Mouse (Mus musculus): ENCODE measurements around the gene Spred3. TPM values are rescaled to one million over a fixed set of nuclear protein-coding genes. Genes with fewer than 3 reads are reported as not detected.
"Not testable (repeated sequence)": the region's sequence is repeated elsewhere in the genome, so short reads cannot be mapped to it uniquely, and the experiment has no call there.

The Spred3 gene
- total and polyA plus RNA-seq, 3 experiments, result 1.6 to 6.6 (median 3.3) TPM

GRCm38 (mm10) chr7:29141416-29141815 lies 28.8 kb downstream of the Spred3 start:
- Histone ChIP-seq H3K9ac (ENCODE audit: insufficient read depth, low read depth) (no peak overlapping the region), H3K27me3 (replicated peaks) (peaks cover 2% of the 10 kb centered on the region), H3K4me1 (ENCODE audit: control insufficient read depth in 1 of 2, insufficient read depth in 2 of 2) (peaks cover 12 to 40% of the 10 kb centered on the region in 2 experiments), H3K4me2 (ENCODE audit: insufficient read depth, low read depth, poor library complexity, severe bottlenecking) (no peak overlapping the region), H3K27ac (ENCODE audit: insufficient read depth, low read depth) (no peak overlapping the region), H3K4me3 (replicated peaks in 1 of 3; ENCODE audit: low read depth in 2 of 3, low read length in 2 of 3, poor library complexity in 1 of 3) (no peak overlapping the region), H3K79me2 (replicated peaks; ENCODE audit: control insufficient read depth, extremely low read depth, insufficient read depth, poor library complexity, severe bottlenecking) (no peaks in the 10 kb centered on the region), H3K9me3 (replicated peaks; ENCODE audit: low read length) (no peaks in the 10 kb centered on the region), H3K36me3 (replicated peaks in 1 of 2; ENCODE audit: control insufficient read depth in 1 of 2, insufficient read depth in 1 of 2, low read length in 1 of 2) (peaks cover 0 to 8% of the 10 kb centered on the region in 2 experiments)
- in situ Hi-C loops (cut with MboI; ENCODE audit: low pct_ligation_motif_present, low pct_unique_long_range_greater_than_20kb, low sequenced_read_pairs) (no loop called here), dilution Hi-C loops (cut with MboI; ENCODE audit: extremely low pct_ligation_motif_present, extremely low pct_unique_long_range_greater_than_20kb, low sequenced_read_pairs) (no loop called here)
- DNase-seq (ENCODE audit: extremely low read depth), result peak; percentile 81
- peak; percentile 66 for TF ChIP-seq BHLHE40 (IDR thresholded peaks at IDR 0.05; ENCODE audit: low read depth, low read length)
- TF ChIP-seq ZKSCAN1 (IDR thresholded peaks at IDR 0.05; ENCODE audit: borderline replicate concordance, low read depth, low read length), result no peak
- TF ChIP-seq TCF12 (IDR thresholded peaks at IDR 0.05; ENCODE audit: low read depth, low read length), result peak; percentile 43; the same call in 1 of the 2 replicates
- peak; percentile 40; the same call in 1 of the 2 replicates for TF ChIP-seq EP300 (IDR thresholded peaks at IDR 0.05; ENCODE audit: low read length)
- peak; percentile 47; the same call in 1 of the 2 replicates for TF ChIP-seq ELF1 (IDR thresholded peaks at IDR 0.05; ENCODE audit: low read depth, low read length)
- TF ChIP-seq IRF4 (IDR thresholded peaks at IDR 0.05; ENCODE audit: low read depth, low read length), result peak; percentile 64; the same call in 1 of the 2 replicates
- TF ChIP-seq MAZ (IDR thresholded peaks at IDR 0.05; ENCODE audit: low read depth, low read length), result no peak
- TF ChIP-seq ETS1 (conservative IDR thresholded peaks at IDR 0.05; ENCODE audit: low read depth, low read length), result peak; percentile 57

DNA sequence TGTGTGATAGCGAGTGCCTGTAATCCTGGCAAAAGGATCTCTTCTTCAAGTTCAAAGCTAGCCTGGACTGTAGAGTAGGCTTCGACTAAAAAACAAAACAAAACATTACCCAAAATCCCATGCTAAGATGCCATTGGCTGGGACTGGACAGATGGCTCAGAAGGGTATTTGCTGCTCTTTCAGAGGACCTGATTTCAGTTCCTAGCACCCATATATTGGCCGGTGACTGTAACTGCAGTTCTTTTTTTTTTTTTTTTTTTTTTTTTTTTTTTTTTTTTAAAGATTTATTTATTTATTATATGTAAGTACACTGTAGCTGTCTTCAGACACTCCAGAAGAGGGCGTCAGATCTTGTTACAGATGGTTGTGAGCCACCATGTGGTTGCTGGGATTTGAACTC lies 31.0 kb downstream of the Spred3 start:
- H3K9ac ChIP-seq (ENCODE audit: insufficient read depth, low read depth); H3K9me3 ChIP-seq (replicated peaks; ENCODE audit: low read length); H3K4me3 ChIP-seq (replicated peaks in 1 of 3; ENCODE audit: low read depth in 2 of 3, low read length in 2 of 3, poor library complexity in 1 of 3); DNase-seq (ENCODE audit: extremely low read depth); H3K27ac ChIP-seq (ENCODE audit: insufficient read depth, low read depth); in situ Hi-C loops (cut with MboI; ENCODE audit: low pct_ligation_motif_present, low pct_unique_long_range_greater_than_20kb, low sequenced_read_pairs); dilution Hi-C loops (cut with MboI; ENCODE audit: extremely low pct_ligation_motif_present, extremely low pct_unique_long_range_greater_than_20kb, low sequenced_read_pairs); H3K79me2 ChIP-seq (replicated peaks; ENCODE audit: control insufficient read depth, extremely low read depth, insufficient read depth, poor library complexity, severe bottlenecking); H3K36me3 ChIP-seq (replicated peaks in 1 of 2; ENCODE audit: control insufficient read depth in 1 of 2, insufficient read depth in 1 of 2, low read length in 1 of 2); H3K4me2 ChIP-seq (ENCODE audit: insufficient read depth, low read depth, poor library complexity, severe bottlenecking); H3K27me3 ChIP-seq (replicated peaks): not testable (repeated sequence)
- TF ChIP-seq ZNF384 (IDR thresholded peaks at IDR 0.05; ENCODE audit: low read depth, low read length), result peak; percentile 54
- H3K4me1 ChIP-seq (ENCODE audit: control insufficient read depth in 1 of 2, insufficient read depth in 2 of 2), result peaks cover 12 to 49% of the 10 kb centered on the region in 2 experiments

DNA sequence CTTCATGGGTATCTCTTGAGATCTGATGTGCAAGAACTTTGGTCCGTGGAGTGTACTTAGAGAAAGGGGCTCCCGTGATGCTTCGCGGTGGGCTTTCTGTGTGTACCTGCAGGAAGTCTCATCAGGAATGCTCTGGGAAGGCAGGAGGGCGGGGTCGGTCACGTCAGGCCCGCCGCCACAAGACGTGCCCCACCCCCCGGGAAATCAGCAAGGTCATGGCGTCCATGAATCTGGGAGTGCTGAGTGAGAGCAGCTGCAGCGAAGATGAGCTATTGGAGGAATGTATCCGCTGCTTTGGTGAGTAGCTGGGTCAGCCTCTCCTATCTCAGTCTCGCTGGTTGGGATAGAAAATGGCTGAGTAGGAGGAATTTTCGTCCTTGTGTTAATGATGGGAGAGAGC lies 32.8 kb downstream of the Spred3 start:
- Histone ChIP-seq H3K27me3 (replicated peaks) (peaks cover 2% of the 10 kb centered on the region), H3K4me1 (ENCODE audit: control insufficient read depth in 1 of 2, insufficient read depth in 2 of 2) (peaks cover 6 to 43% of the 10 kb centered on the region in 2 experiments), H3K9me3 (replicated peaks; ENCODE audit: low read length) (no peaks in the 10 kb centered on the region), H3K4me3 (replicated peaks in 1 of 3; ENCODE audit: low read depth in 2 of 3, low read length in 2 of 3, poor library complexity in 1 of 3) (no peak overlapping the region), H3K9ac (ENCODE audit: insufficient read depth, low read depth) (no peak overlapping the region), H3K36me3 (replicated peaks in 1 of 2; ENCODE audit: control insufficient read depth in 1 of 2, insufficient read depth in 1 of 2, low read length in 1 of 2) (peaks cover 0 to 3% of the 10 kb centered on the region in 2 experiments), H3K79me2 (replicated peaks; ENCODE audit: control insufficient read depth, extremely low read depth, insufficient read depth, poor library complexity, severe bottlenecking) (no peaks in the 10 kb centered on the region), H3K4me2 (ENCODE audit: insufficient read depth, low read depth, poor library complexity, severe bottlenecking) (no peak overlapping the region), H3K27ac (ENCODE audit: insufficient read depth, low read depth) (no peak overlapping the region)
- TF ChIP-seq POLR2A (IDR thresholded peaks at IDR 0.05; ENCODE audit: low read depth, low read length) (no peak), TBP (conservative IDR thresholded peaks at IDR 0.05; ENCODE audit: low read depth, low read length) (no peak), CHD2 (IDR thresholded peaks at IDR 0.05; ENCODE audit: low read length) (no peak), ZKSCAN1 (IDR thresholded peaks at IDR 0.05; ENCODE audit: borderline replicate concordance, low read depth, low read length) (no peak), JUND (conservative IDR thresholded peaks at IDR 0.05; ENCODE audit: low read depth, low read length) (no peak), CTCF (conservative IDR thresholded peaks at IDR 0.05 in 1 of 2, IDR thresholded peaks at IDR 0.05 in 1 of 2; ENCODE audit: low read depth in 2 of 2, low read length in 2 of 2) (no peak), USF1 (IDR thresholded peaks at IDR 0.05; ENCODE audit: low read depth, low read length) (no peak), ZC3H11A (IDR thresholded peaks at IDR 0.05; ENCODE audit: low read depth, low read length) (no peak), UBTF (IDR thresholded peaks at IDR 0.05; ENCODE audit: low read depth, low read length) (no peak), MEF2A (IDR thresholded peaks at IDR 0.05; ENCODE audit: borderline replicate concordance, low read depth, low read length) (no peak), CHD1 (IDR thresholded peaks at IDR 0.05; ENCODE audit: low read depth, low read length) (no peak), NELFE (IDR thresholded peaks at IDR 0.05; ENCODE audit: low read depth, low read length) (no peak)
- no peak for DNase-seq (ENCODE audit: extremely low read depth)
- in situ Hi-C loops (cut with MboI; ENCODE audit: low pct_ligation_motif_present, low pct_unique_long_range_greater_than_20kb, low sequenced_read_pairs), result no loop called here
- dilution Hi-C loops (cut with MboI; ENCODE audit: extremely low pct_ligation_motif_present, extremely low pct_unique_long_range_greater_than_20kb, low sequenced_read_pairs), result no loop called here
